Mouse (Mus musculus): Measurements from ENCODE around the gene Ip6k1. TPM values are rescaled to one million over a fixed set of nuclear protein-coding genes. Genes with fewer than 3 reads are reported as not detected.
A peak's percentile ranks its signal among the peaks of the same experiment; 100 is the strongest.

The Ip6k1 gene
- polyA plus RNA-seq, 1 experiment from 2014 or later = 55.3 TPM

- no peak overlapping the region for H3K4me3 ChIP-seq (ENCODE audit: low read length)
- WGBS = 95% methylated on average over 9 of the region's 9 CpGs
- peaks cover 7% of the 10 kb centered on the region for H3K4me1 ChIP-seq (replicated peaks; ENCODE audit: control insufficient read depth, insufficient read depth, low read length)
- H3K27me3 ChIP-seq (ENCODE audit: control insufficient read depth, insufficient read depth, low read depth, low read length) = no peaks in the 10 kb centered on the region
- no peak overlapping the region for H3K4me2 ChIP-seq (ENCODE audit: low read depth, low read length)
- H3K9me3 ChIP-seq (ENCODE audit: control insufficient read depth, low read length) = no peaks in the 10 kb centered on the region
- H3K36me3 ChIP-seq (ENCODE audit: control insufficient read depth, insufficient read depth, low read length) = peaks cover 12% of the 10 kb centered on the region
- no peak for ATAC-seq (ENCODE audit: low read depth)
- no peak overlapping the region for H3K9ac ChIP-seq (ENCODE audit: low read length)
- H3K27ac ChIP-seq (ENCODE audit: low read length) = no peak overlapping the region
Measured at GRCm38 (mm10) chr9:108058291-108058690, 56.0 kb downstream of the Ip6k1 start.

GRCm38 (mm10) chr9:108062142-108062541, 59.8 kb downstream of the Ip6k1 start:
- peaks cover 2% of the 10 kb centered on the region; the same call in 1 of the 2 replicates for H3K36me3 ChIP-seq (ENCODE audit: control insufficient read depth, insufficient read depth, low read length)
- no peak overlapping the region for H3K4me2 ChIP-seq (ENCODE audit: low read depth, low read length)
- H3K9me3 ChIP-seq (ENCODE audit: control insufficient read depth, low read length) = no peaks in the 10 kb centered on the region
- no peak overlapping the region for H3K27ac ChIP-seq (ENCODE audit: low read length)
- no peak overlapping the region for H3K9ac ChIP-seq (ENCODE audit: low read length)
- no peaks in the 10 kb centered on the region for H3K4me1 ChIP-seq (replicated peaks; ENCODE audit: control insufficient read depth, insufficient read depth, low read length)
- no peak overlapping the region for H3K4me3 ChIP-seq (ENCODE audit: low read length)
- no peak for ATAC-seq (ENCODE audit: low read depth)
- H3K27me3 ChIP-seq (ENCODE audit: control insufficient read depth, insufficient read depth, low read depth, low read length) = no peaks in the 10 kb centered on the region
- WGBS = 88% methylated on average over 3 of the region's 3 CpGs

GRCm38 (mm10) chr9:108063361-108063760, 61.1 kb downstream of the Ip6k1 start:
- Histone ChIP-seq H3K4me3 (ENCODE audit: low read length) (no peak overlapping the region), H3K36me3 (ENCODE audit: control insufficient read depth, insufficient read depth, low read length) (peaks cover 2% of the 10 kb centered on the region; the same call in 1 of the 2 replicates), H3K9me3 (ENCODE audit: control insufficient read depth, low read length) (no peaks in the 10 kb centered on the region), H3K9ac (ENCODE audit: low read length) (no peak overlapping the region), H3K4me1 (replicated peaks; ENCODE audit: control insufficient read depth, insufficient read depth, low read length) (no peaks in the 10 kb centered on the region), H3K4me2 (ENCODE audit: low read depth, low read length) (no peak overlapping the region), H3K27ac (ENCODE audit: low read length) (no peak overlapping the region), H3K27me3 (ENCODE audit: control insufficient read depth, insufficient read depth, low read depth, low read length) (no peaks in the 10 kb centered on the region)
- WGBS = 87% methylated on average over 12 of the region's 12 CpGs
- ATAC-seq (ENCODE audit: low read depth) = no peak

- Histone ChIP-seq H3K9ac (ENCODE audit: low read length) (no peak overlapping the region), H3K36me3 (ENCODE audit: control insufficient read depth, insufficient read depth, low read length) (peaks cover 2% of the 10 kb centered on the region; the same call in 1 of the 2 replicates)
Measured at GRCm38 (mm10) chr9:108065491-108066011, 63.2 kb downstream of the Ip6k1 start.

GRCm38 (mm10) chr9:108067199-108067598, 64.9 kb downstream of the Ip6k1 start:
- Histone ChIP-seq H3K36me3 (ENCODE audit: control insufficient read depth, insufficient read depth, low read length) (peaks cover 5% of the 10 kb centered on the region), H3K4me2 (ENCODE audit: low read depth, low read length) (no peak overlapping the region), H3K27ac (ENCODE audit: low read length) (no peak overlapping the region), H3K27me3 (ENCODE audit: control insufficient read depth, insufficient read depth, low read depth, low read length) (no peaks in the 10 kb centered on the region), H3K4me1 (replicated peaks; ENCODE audit: control insufficient read depth, insufficient read depth, low read length) (no peaks in the 10 kb centered on the region), H3K4me3 (ENCODE audit: low read length) (no peak overlapping the region), H3K9me3 (ENCODE audit: control insufficient read depth, low read length) (no peaks in the 10 kb centered on the region), H3K9ac (ENCODE audit: low read length) (no peak overlapping the region)
- no peak for ATAC-seq (ENCODE audit: low read depth)
- 77% methylated on average over 7 of the region's 7 CpGs for WGBS

More at GRCm38 (mm10) chr9:108065491-108066011, 63.2 kb downstream of the Ip6k1 start:
- H3K27ac ChIP-seq (ENCODE audit: low read length) = no peak overlapping the region
- no peak overlapping the region for H3K4me3 ChIP-seq (ENCODE audit: low read length)
- H3K4me2 ChIP-seq (ENCODE audit: low read depth, low read length) = no peak overlapping the region
- ATAC-seq (ENCODE audit: low read depth) = 0 out of 2 replicates have a peak, but pooled peaks have one; percentile 35
- no peaks in the 10 kb centered on the region for H3K27me3 ChIP-seq (ENCODE audit: control insufficient read depth, insufficient read depth, low read depth, low read length)
- no peaks in the 10 kb centered on the region for H3K4me1 ChIP-seq (replicated peaks; ENCODE audit: control insufficient read depth, insufficient read depth, low read length)
- no peaks in the 10 kb centered on the region for H3K9me3 ChIP-seq (ENCODE audit: control insufficient read depth, low read length)
- WGBS = 41% methylated on average over 5 of the region's 5 CpGs

GRCm38 (mm10) chr9:108067900-108068299, 65.6 kb downstream of the Ip6k1 start:
- H3K4me1 ChIP-seq (replicated peaks; ENCODE audit: control insufficient read depth, insufficient read depth, low read length) = no peaks in the 10 kb centered on the region
- H3K9me3 ChIP-seq (ENCODE audit: control insufficient read depth, low read length) = no peaks in the 10 kb centered on the region
- peak; percentile 50; the same call in 1 of the 2 replicates for ATAC-seq (ENCODE audit: low read depth)
- no peak overlapping the region for H3K4me3 ChIP-seq (ENCODE audit: low read length)
- H3K4me2 ChIP-seq (ENCODE audit: low read depth, low read length) = no peak overlapping the region
- 14% methylated on average over 8 of the region's 8 CpGs for WGBS
- peaks cover 5% of the 10 kb centered on the region for H3K36me3 ChIP-seq (ENCODE audit: control insufficient read depth, insufficient read depth, low read length)
- H3K9ac ChIP-seq (ENCODE audit: low read length) = no peak overlapping the region
- H3K27ac ChIP-seq (ENCODE audit: low read length) = no peak overlapping the region
- H3K27me3 ChIP-seq (ENCODE audit: control insufficient read depth, insufficient read depth, low read depth, low read length) = no peaks in the 10 kb centered on the region

- WGBS = 84% methylated on average over 9 of the region's 9 CpGs
- H3K4me2 ChIP-seq (ENCODE audit: low read depth, low read length) = no peak overlapping the region
- no peak overlapping the region for H3K4me3 ChIP-seq (ENCODE audit: low read length)
- H3K4me1 ChIP-seq (replicated peaks; ENCODE audit: control insufficient read depth, insufficient read depth, low read length) = no peaks in the 10 kb centered on the region
- H3K9me3 ChIP-seq (ENCODE audit: control insufficient read depth, low read length) = no peaks in the 10 kb centered on the region
- no peak overlapping the region for H3K9ac ChIP-seq (ENCODE audit: low read length)
- H3K36me3 ChIP-seq (ENCODE audit: control insufficient read depth, insufficient read depth, low read length) = peaks cover 4% of the 10 kb centered on the region; the same call in 1 of the 2 replicates
- ATAC-seq (ENCODE audit: low read depth) = no peak
- no peaks in the 10 kb centered on the region for H3K27me3 ChIP-seq (ENCODE audit: control insufficient read depth, insufficient read depth, low read depth, low read length)
- no peak overlapping the region for H3K27ac ChIP-seq (ENCODE audit: low read length)
Measured at GRCm38 (mm10) chr9:108069007-108069406, 66.7 kb downstream of the Ip6k1 start.

GRCm38 (mm10) chr9:108069529-108069928, 67.2 kb downstream of the Ip6k1 start:
- H3K9me3 ChIP-seq (ENCODE audit: control insufficient read depth, low read length) = no peaks in the 10 kb centered on the region
- H3K4me2 ChIP-seq (ENCODE audit: low read depth, low read length) = no peak overlapping the region
- H3K36me3 ChIP-seq (ENCODE audit: control insufficient read depth, insufficient read depth, low read length) = peaks cover 4% of the 10 kb centered on the region; the same call in 1 of the 2 replicates
- H3K4me1 ChIP-seq (replicated peaks; ENCODE audit: control insufficient read depth, insufficient read depth, low read length) = no peaks in the 10 kb centered on the region
- H3K27ac ChIP-seq (ENCODE audit: low read length) = no peak overlapping the region
- ATAC-seq (ENCODE audit: low read depth) = no peak
- H3K4me3 ChIP-seq (ENCODE audit: low read length) = no peak overlapping the region
- no peak overlapping the region for H3K9ac ChIP-seq (ENCODE audit: low read length)
- no peaks in the 10 kb centered on the region for H3K27me3 ChIP-seq (ENCODE audit: control insufficient read depth, insufficient read depth, low read depth, low read length)
- WGBS = 84% methylated on average over 7 of the region's 7 CpGs

GRCm38 (mm10) chr9:108071801-108072200, 69.5 kb downstream of the Ip6k1 start:
- Histone ChIP-seq H3K9me3 (ENCODE audit: control insufficient read depth, low read length) (no peaks in the 10 kb centered on the region), H3K4me2 (ENCODE audit: low read depth, low read length) (no peak overlapping the region), H3K36me3 (ENCODE audit: control insufficient read depth, insufficient read depth, low read length) (peaks cover 4% of the 10 kb centered on the region; the same call in 1 of the 2 replicates), H3K4me1 (replicated peaks; ENCODE audit: control insufficient read depth, insufficient read depth, low read length) (no peaks in the 10 kb centered on the region), H3K9ac (ENCODE audit: low read length) (no peak overlapping the region), H3K27me3 (ENCODE audit: control insufficient read depth, insufficient read depth, low read depth, low read length) (no peaks in the 10 kb centered on the region), H3K4me3 (ENCODE audit: low read length) (no peak overlapping the region), H3K27ac (ENCODE audit: low read length) (no peak overlapping the region)
- no peak for ATAC-seq (ENCODE audit: low read depth)
- 62% methylated on average over 4 of the region's 4 CpGs for WGBS

Data from lung, embryonic 16.5 days (tissue).